Mouse (Mus musculus) fat pad, adult 2 months (tissue): ENCODE data around the gene Ldb2.

Experiments
- DNase-seq: peaks from one replicate; pipeline ENCODE4 v3.0.0-alpha.2; 2011; ENCODE audit warnings: low read depth, low spot score; ENCODE audit errors: extremely low read depth

Ldb2 gene

GRCm38 (mm10) chr5:44799053-44799860 lies at the start of gene Ldb2:
Gene Ldb2, minus strand, starts transcription at chr5:44799680.
- DNase-seq, result no peak

- no peak for DNase-seq
These were observed 31.8 kb upstream of the Ldb2 start for GRCm38 (mm10) chr5:44831287-44831686.

GRCm38 (mm10) chr5:44815506-44815905 lies 16.0 kb upstream of the Ldb2 start:
- DNase-seq, result no peak

- no peak for DNase-seq
These were observed 6.5 kb upstream of the Ldb2 start for GRCm38 (mm10) chr5:44805960-44806359.

GRCm38 (mm10) chr5:44801100-44801499 lies 1.6 kb upstream of the Ldb2 start:
- no peak for DNase-seq

GRCm38 (mm10) chr5:44799861-44800260 lies 381 bp upstream of the Ldb2 start:
- no peak for DNase-seq

- no peak for DNase-seq
These were observed 987 bp downstream of the Ldb2 start for GRCm38 (mm10) chr5:44798493-44798892.

GRCm38 (mm10) chr5:44798056-44798455 lies 1.4 kb downstream of the Ldb2 start:
- no peak for DNase-seq

- no peak for DNase-seq
These were observed 14.9 kb downstream of the Ldb2 start for GRCm38 (mm10) chr5:44784591-44784990.

GRCm38 (mm10) chr5:44779340-44779739 lies 20.1 kb downstream of the Ldb2 start:
- DNase-seq, result no peak

GRCm38 (mm10) chr5:44768472-44768871 lies 31.0 kb downstream of the Ldb2 start:
- DNase-seq, result no peak

- DNase-seq, result no peak
These were observed 34.6 kb downstream of the Ldb2 start for GRCm38 (mm10) chr5:44764911-44765310.

- DNase-seq, result no peak
These were observed 40.3 kb downstream of the Ldb2 start for GRCm38 (mm10) chr5:44759178-44759577.

- DNase-seq, result no peak
These were observed 45.1 kb downstream of the Ldb2 start for GRCm38 (mm10) chr5:44754156-44754910.

GRCm38 (mm10) chr5:44745706-44746105 lies 53.8 kb downstream of the Ldb2 start:
- no peak for DNase-seq

- no peak for DNase-seq
These were observed 63.1 kb downstream of the Ldb2 start for GRCm38 (mm10) chr5:44736366-44736765.

- DNase-seq, result no peak
These were observed 65.3 kb downstream of the Ldb2 start for GRCm38 (mm10) chr5:44734131-44734723.

GRCm38 (mm10) chr5:44729646-44730310 lies 69.7 kb downstream of the Ldb2 start:
- DNase-seq, result no peak

GRCm38 (mm10) chr5:44727995-44728394 lies 71.5 kb downstream of the Ldb2 start:
- DNase-seq, result no peak

- DNase-seq, result no peak
These were observed 72.7 kb downstream of the Ldb2 start for GRCm38 (mm10) chr5:44726546-44727476.
